In genomic region chr9:13898510-13899305, GRCm38 (mm10) we compare ENCODE assay signal across 9 mouse cellular contexts.
DNase-seq lines count a peak whose midpoint lies in the region; ATAC-seq and TF ChIP-seq lines count a peak whose summit lies in the region.
"Had no signal": no experiment of that assay in that cellular context is flagged by ENCODE, and none has a peak within 500 bp of the region (broad histone marks: within the 10 kb centered on the region; RNA-seq: fewer than 3 reads in every experiment).

No protein-coding gene starts in this region.

- no peaks in the 10 kb centered on the region for H3K4me1 ChIP-seq in neural tube, embryonic 14.5 days (ENCODE audit: control insufficient read depth, insufficient read depth, low read length)
- H3K4me1 ChIP-seq in heart, embryonic 13.5 days = peaks cover 6% of the 10 kb centered on the region
- H3K4me1 ChIP-seq in stomach, postnatal 0 days (replicated peaks; ENCODE audit: control insufficient read depth, insufficient read depth) = no peaks in the 10 kb centered on the region
- no peaks in the 10 kb centered on the region for H3K4me1 ChIP-seq in intestine, embryonic 16.5 days (ENCODE audit: control insufficient read depth, insufficient read depth, low read length)

- H3K4me3 ChIP-seq in neural tube, embryonic 14.5 days (ENCODE audit: low read depth, low read length) = no peak overlapping the region
- H3K4me3 ChIP-seq in heart, embryonic 13.5 days = no peak overlapping the region
- H3K4me3 ChIP-seq in left cerebral cortex, adult 2 months = no peak overlapping the region
- H3K4me3 ChIP-seq in stomach, postnatal 0 days (ENCODE audit: low read depth, low read length) = no peak overlapping the region
- no peak overlapping the region for H3K4me3 ChIP-seq in intestine, embryonic 16.5 days (ENCODE audit: low read length)
- H3K4me3 ChIP-seq: embryonic facial prominence, embryonic 12.5 days had no signal

- H3K4me2 ChIP-seq in neural tube, embryonic 14.5 days (ENCODE audit: low read depth, low read length) = no peak overlapping the region
- peak overlapping the region; percentile 45 for H3K4me2 ChIP-seq in heart, embryonic 13.5 days
- H3K4me2 ChIP-seq in stomach, postnatal 0 days (replicated peaks; ENCODE audit: low read depth) = no peak overlapping the region
- no peak overlapping the region for H3K4me2 ChIP-seq in intestine, embryonic 16.5 days (ENCODE audit: low read depth, low read length)
- H3K4me2 ChIP-seq: embryonic facial prominence, embryonic 12.5 days had no signal

- no peak overlapping the region for H3K27ac ChIP-seq in neural tube, embryonic 14.5 days (ENCODE audit: low read depth, low read length)
- H3K27ac ChIP-seq in heart, embryonic 13.5 days (replicated peaks) = peak overlapping the region; percentile 10; the same call in 1 of the 2 replicates
- peak overlapping the region; percentile 78 for H3K27ac ChIP-seq in left cerebral cortex, adult 2 months
- H3K27ac ChIP-seq in stomach, postnatal 0 days (replicated peaks) = no peak overlapping the region
- H3K27ac ChIP-seq in intestine, embryonic 16.5 days (ENCODE audit: low read length) = no peak overlapping the region
- H3K27ac ChIP-seq: embryonic facial prominence, embryonic 12.5 days had no signal

- no peaks in the 10 kb centered on the region for H3K9me3 ChIP-seq in neural tube, embryonic 14.5 days (ENCODE audit: control insufficient read depth, low read length)
- no peaks in the 10 kb centered on the region for H3K9me3 ChIP-seq in heart, embryonic 13.5 days
- H3K9me3 ChIP-seq in stomach, postnatal 0 days (ENCODE audit: control insufficient read depth, low read length) = no peaks in the 10 kb centered on the region
- H3K9me3 ChIP-seq in intestine, embryonic 16.5 days (ENCODE audit: control insufficient read depth, low read length) = no peaks in the 10 kb centered on the region
- H3K9me3 ChIP-seq: embryonic facial prominence, embryonic 12.5 days had no signal

- no peak for TF ChIP-seq EP300 in stomach, postnatal 0 days (optimal IDR thresholded peaks at IDR 0.05)

- no peak for TF ChIP-seq CTCF in left cerebral cortex, adult 2 months (IDR thresholded peaks at IDR 0.05)
- no peak for TF ChIP-seq CTCF in stomach, postnatal 0 days (IDR thresholded peaks at IDR 0.05; ENCODE audit: low read depth)

- H3K36me3 ChIP-seq in neural tube, embryonic 14.5 days (ENCODE audit: control insufficient read depth, insufficient read depth, low read length) = no peaks in the 10 kb centered on the region
- no peaks in the 10 kb centered on the region for H3K36me3 ChIP-seq in heart, embryonic 13.5 days
- no peaks in the 10 kb centered on the region for H3K36me3 ChIP-seq in stomach, postnatal 0 days (ENCODE audit: control insufficient read depth, insufficient read depth, low read length)
- H3K36me3 ChIP-seq in intestine, embryonic 16.5 days (ENCODE audit: control insufficient read depth, insufficient read depth, low read length) = no peaks in the 10 kb centered on the region
- H3K36me3 ChIP-seq: embryonic facial prominence, embryonic 12.5 days had no signal

- peak; percentile 26; the same call in 1 of the 2 replicates for ATAC-seq in neural tube, embryonic 14.5 days (ENCODE audit: low read depth)
- no peak for ATAC-seq in heart, embryonic 13.5 days (ENCODE audit: extremely low read depth, insufficient number of reproducible peaks, low FRiP score, low TSS enrichment)
- no peak for ATAC-seq in stomach, postnatal 0 days (ENCODE audit: low FRiP score, low TSS enrichment)
- ATAC-seq in intestine, embryonic 16.5 days = no peak

- H3K27me3 ChIP-seq in neural tube, embryonic 14.5 days (ENCODE audit: control insufficient read depth, insufficient read depth, low read length) = no peaks in the 10 kb centered on the region
- H3K27me3 ChIP-seq in heart, embryonic 13.5 days (replicated peaks) = no peaks in the 10 kb centered on the region
- no peaks in the 10 kb centered on the region for H3K27me3 ChIP-seq in stomach, postnatal 0 days (ENCODE audit: control insufficient read depth, insufficient read depth, low read length)
- no peaks in the 10 kb centered on the region for H3K27me3 ChIP-seq in intestine, embryonic 16.5 days (replicated peaks; ENCODE audit: control insufficient read depth, insufficient read depth, low read length)
- H3K27me3 ChIP-seq: embryonic facial prominence, embryonic 12.5 days had no signal

- intact Hi-C loops in left cerebral cortex, adult 2 months (cut with DNase I) = no loop called here

- WGBS in neural tube, embryonic 14.5 days = 77% methylated on average over 19 of the region's 19 CpGs
- 52% methylated on average over 19 of the region's 19 CpGs for WGBS in heart, embryonic 13.5 days
- WGBS in stomach, postnatal 0 days = 56% methylated on average over 19 of the region's 19 CpGs
- 59% methylated on average over 19 of the region's 19 CpGs for WGBS in intestine, embryonic 16.5 days

- H3K9ac ChIP-seq in neural tube, embryonic 14.5 days (replicated peaks; ENCODE audit: low read depth, low read length) = no peak overlapping the region
- H3K9ac ChIP-seq in heart, embryonic 13.5 days = no peak overlapping the region
- H3K9ac ChIP-seq in stomach, postnatal 0 days (ENCODE audit: low read length) = no peak overlapping the region
- H3K9ac ChIP-seq in intestine, embryonic 16.5 days (ENCODE audit: low read depth, low read length) = no peak overlapping the region
- H3K9ac ChIP-seq: embryonic facial prominence, embryonic 12.5 days had no signal

- no peak for DNase-seq in neural tube, embryonic 10.5 days (ENCODE audit: extremely low spot score, low spot score)
- DNase-seq in left cerebral cortex, adult 2 months (ENCODE audit: extremely low spot score in 1 of 2, low spot score in 2 of 2) = peak; percentile 43 to 55
- DNase-seq in stomach, postnatal 0 days (ENCODE audit: low spot score) = peak; percentile 11
- DNase-seq in MN1 (ENCODE audit: low spot score) = no peak
- DNase-seq in thymus, adult 18-20 months = no peak

Comparison
In these comparisons a context has a peak if more than half of its experiments do, and no peak if none do; other contexts are left out.
1. H3K27ac ChIP-seq: peak in heart, embryonic 13.5 days (single experiment) and left cerebral cortex, adult 2 months (single experiment); none in neural tube, embryonic 14.5 days (single experiment), stomach, postnatal 0 days (single experiment) and intestine, embryonic 16.5 days (single experiment).
2. DNase-seq: peak in left cerebral cortex, adult 2 months (2 of 2) and stomach, postnatal 0 days (single experiment); none in neural tube, embryonic 10.5 days (single experiment), MN1 (single experiment) and thymus, adult 18-20 months (0 of 2).